Mouse (Mus musculus) heart, embryonic 14.5 days (tissue): Measurements from ENCODE around the gene Sned1. TPM values are rescaled to one million over a fixed set of nuclear protein-coding genes. Genes with fewer than 3 reads are reported as not detected.
"Not testable (repeated sequence)": the region's sequence is repeated elsewhere in the genome, so short reads cannot be mapped to it uniquely, and the experiment has no call there.

Source experiments
- ATAC-seq: fragments of 200-750 bp; cut with Nextera tagmentation; 2 replicates; pipeline ENCODE4 v1.8.0; 2017; ENCODE audit warnings: low read depth, moderate TSS enrichment; ENCODE audit not compliant: insufficient number of reproducible peaks, insufficient read depth, low FRiP score
- H3K27ac ChIP-seq, 2 experiments: fragments of 200-500 bp in 1 of 2; fragments of 300-500 bp in 1 of 2; sonication (generic) in 1 of 2; replicated peaks in 1 of 2; 2 replicates each; pipeline ENCODE4 v1.5.1; 2012 to 2014; ENCODE audit warnings: low read depth in 2 of 2, low read length in 2 of 2, control low read depth in 1 of 2, mild to moderate bottlenecking in 1 of 2, mixed read lengths in 1 of 2; ENCODE audit not compliant: control insufficient read depth in 1 of 2, insufficient read depth in 1 of 2
- H3K27me3 ChIP-seq: fragments of 300-500 bp; sonication (generic); 2 replicates; pipeline ENCODE4 v1.6.1; 2014; ENCODE audit warnings: mild to moderate bottlenecking, low read length, control low read depth; ENCODE audit not compliant: control insufficient read depth, insufficient read depth
- H3K36me3 ChIP-seq: fragments of 300-500 bp; sonication (generic); 2 replicates; pipeline ENCODE4 v1.6.1; 2014; ENCODE audit warnings: mild to moderate bottlenecking, control low read depth, low read length, mixed read lengths; ENCODE audit not compliant: control insufficient read depth, insufficient read depth
- H3K4me1 ChIP-seq, 2 experiments: fragments of 200-500 bp in 1 of 2; fragments of 300-500 bp in 1 of 2; sonication (generic) in 1 of 2; 2 replicates each; pipeline ENCODE4 v1.6.1; 2012 to 2014; ENCODE audit warnings: low read length in 2 of 2, control low read depth in 1 of 2, mixed read lengths in 1 of 2; ENCODE audit not compliant: control insufficient read depth in 2 of 2, insufficient read depth in 2 of 2
- H3K4me2 ChIP-seq: fragments of 300-500 bp; sonication (generic); 2 replicates; pipeline ENCODE4 v1.6.1; 2014; ENCODE audit warnings: mild to moderate bottlenecking, low read length
- H3K4me3 ChIP-seq, 2 experiments: fragments of 200-500 bp in 1 of 2; fragments of 300-500 bp in 1 of 2; sonication (generic) in 1 of 2; 2 replicates each; pipeline ENCODE4 v1.5.1; 2012 to 2014; ENCODE audit warnings: low read length in 2 of 2, mild to moderate bottlenecking in 2 of 2, control low read depth in 1 of 2, low read depth in 1 of 2, moderate library complexity in 1 of 2; ENCODE audit not compliant: control insufficient read depth in 1 of 2, insufficient read depth in 1 of 2
- H3K9ac ChIP-seq: fragments of 300-500 bp; sonication (generic); 2 replicates; pipeline ENCODE4 v1.6.1; 2014; ENCODE audit warnings: mild to moderate bottlenecking, low read length
- H3K9me3 ChIP-seq: fragments of 300-500 bp; sonication (generic); 2 replicates; pipeline ENCODE4 v1.6.1; 2016; ENCODE audit warnings: low read length, control low read depth; ENCODE audit not compliant: control insufficient read depth
- WGBS: fragments of 180-500 bp; shearing (Covaris S2); extraction: QIAGEN DNeasy Blood & Tissue Kit; methylation state at CpG from one replicate; pipeline ENCODE4 v1.1.7; 2014; 5-methylcytosine and 5-hydroxymethylcytosine counted together
- polyA plus RNA-seq: library from polyadenylated mRNA; unstranded; fragments of >200 nt; fragmentation: Nextera tagmentation; extraction: Ambion mirVana; gene quantifications from 2 replicates; pipeline ENCODE4 v1.2.1, GENCODE M21; 2014

The Sned1 gene
- polyA plus RNA-seq, 1 experiment from 2014 or later: 3.1 TPM

DNA sequence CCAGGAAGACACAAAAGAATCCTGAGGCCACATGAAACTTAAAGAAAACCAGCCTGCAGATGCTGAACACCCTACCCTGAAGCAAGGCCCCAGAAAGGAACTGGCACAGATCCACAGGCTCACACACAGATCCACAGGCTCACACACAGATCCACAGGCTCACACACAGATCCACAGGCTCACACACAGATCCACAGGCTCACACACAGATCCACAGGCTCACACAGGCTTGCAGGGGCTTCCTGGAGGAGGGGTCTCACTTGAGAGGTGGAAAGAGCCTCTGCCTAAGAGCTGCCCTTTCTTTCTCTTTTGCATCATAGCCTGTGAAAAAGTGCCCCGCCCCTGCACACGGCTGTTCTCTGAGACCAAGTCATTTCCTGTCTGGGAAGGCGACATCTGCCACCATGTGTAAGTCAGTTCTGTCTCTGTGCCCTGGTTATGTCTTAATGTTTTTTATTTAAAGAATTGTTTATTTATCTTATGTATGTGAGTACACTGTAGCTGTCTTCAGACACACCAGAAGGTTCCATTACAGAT is 54.1 kb downstream of the Sned1 start:
- H3K4me2 ChIP-seq: no peak overlapping the region
- no peak overlapping the region for H3K4me3 ChIP-seq
- H3K27ac ChIP-seq: no peak overlapping the region
- peaks cover 4% of the 10 kb centered on the region; the same call in 1 of the 2 replicates for H3K36me3 ChIP-seq
- no peak for ATAC-seq
- no peaks in the 10 kb centered on the region for H3K27me3 ChIP-seq
- no peak overlapping the region for H3K9ac ChIP-seq
- H3K9me3 ChIP-seq: no peaks in the 10 kb centered on the region
- no peaks in the 10 kb centered on the region for H3K4me1 ChIP-seq
- 44% methylated on average over 3 of the region's 3 CpGs for WGBS

- H3K4me2 ChIP-seq: no peak overlapping the region
- no peaks in the 10 kb centered on the region for H3K27me3 ChIP-seq
- peaks cover 8% of the 10 kb centered on the region for H3K36me3 ChIP-seq
- no peak overlapping the region for H3K4me3 ChIP-seq
- no peak overlapping the region for H3K9ac ChIP-seq
- no peak overlapping the region for H3K27ac ChIP-seq
- H3K9me3 ChIP-seq: no peaks in the 10 kb centered on the region
- 72% methylated on average over 4 of the region's 4 CpGs for WGBS
- H3K4me1 ChIP-seq: no peaks in the 10 kb centered on the region
- no peak for ATAC-seq
Measured at GRCm38 (mm10) chr1:93290956-93291355, 55.3 kb downstream of the Sned1 start.

- H3K27ac ChIP-seq: no peak overlapping the region
- 74% methylated on average over 1 of the region's 1 CpGs for WGBS
- peaks cover 14% of the 10 kb centered on the region for H3K36me3 ChIP-seq
- H3K4me3 ChIP-seq: no peak overlapping the region
- H3K27me3 ChIP-seq: no peaks in the 10 kb centered on the region
- no peak overlapping the region for H3K9ac ChIP-seq
- no peaks in the 10 kb centered on the region for H3K9me3 ChIP-seq
- no peaks in the 10 kb centered on the region for H3K4me1 ChIP-seq
- no peak overlapping the region for H3K4me2 ChIP-seq
- ATAC-seq: no peak
Measured at GRCm38 (mm10) chr1:93291591-93291990, 56.0 kb downstream of the Sned1 start.

- 69% methylated on average over 8 of the region's 8 CpGs for WGBS
- Histone ChIP-seq H3K4me2 (no peak overlapping the region), H3K4me1 (no peaks in the 10 kb centered on the region), H3K27ac (no peak overlapping the region), H3K27me3 (no peaks in the 10 kb centered on the region), H3K9me3 (no peaks in the 10 kb centered on the region), H3K36me3 (peaks cover 18% of the 10 kb centered on the region), H3K9ac (no peak overlapping the region), H3K4me3 (no peak overlapping the region)
- no peak for ATAC-seq
Measured at GRCm38 (mm10) chr1:93292006-93292405, 56.4 kb downstream of the Sned1 start.

DNA sequence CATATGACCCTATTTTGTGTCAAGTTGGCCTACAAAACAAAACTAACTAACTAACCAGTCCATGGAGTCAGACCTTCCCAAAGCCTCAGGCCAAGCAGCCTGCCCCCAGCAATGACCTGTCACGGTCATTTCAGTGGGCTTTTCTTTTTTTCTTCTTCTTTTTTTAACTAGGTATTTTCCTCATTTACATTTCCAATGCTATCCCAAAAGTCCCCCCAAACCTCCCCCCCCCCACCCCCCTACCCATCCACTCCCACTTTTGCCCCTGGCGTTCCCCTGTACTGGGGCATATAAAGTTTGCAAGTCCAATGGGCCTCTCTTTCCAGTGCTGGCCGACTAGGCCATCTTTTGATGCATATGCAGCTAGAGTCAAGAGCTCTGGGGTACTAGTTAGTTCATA is 58.9 kb downstream of the Sned1 start:
- 82% methylated on average over 3 of the region's 3 CpGs for WGBS
- H3K4me2 ChIP-seq, H3K9ac ChIP-seq, ATAC-seq, H3K4me1 ChIP-seq, H3K27me3 ChIP-seq, H3K4me3 ChIP-seq, H3K27ac ChIP-seq, H3K9me3 ChIP-seq: not testable (repeated sequence)
- H3K36me3 ChIP-seq: peaks cover 38% of the 10 kb centered on the region

DNA sequence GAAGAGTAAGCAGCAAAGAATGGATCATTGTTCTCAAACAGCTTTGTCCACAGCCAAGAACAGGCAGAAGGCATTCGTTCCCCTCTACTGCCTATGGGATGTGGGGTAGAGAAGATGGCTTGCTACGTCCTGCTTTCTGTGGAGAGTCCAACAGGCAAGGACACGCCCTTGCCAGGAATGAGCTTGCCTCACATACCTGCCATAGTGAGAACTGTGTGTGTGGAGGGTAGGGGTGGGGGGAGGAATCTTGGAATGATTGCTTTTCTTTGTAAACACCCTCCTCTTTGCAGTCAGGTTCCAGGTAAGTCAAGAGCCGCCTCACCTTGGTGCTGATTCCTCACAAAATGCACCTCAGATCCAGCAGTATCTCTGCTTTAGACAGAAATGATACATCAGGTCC is 64.2 kb downstream of the Sned1 start:
- no peaks in the 10 kb centered on the region for H3K27me3 ChIP-seq
- H3K4me3 ChIP-seq: no peak overlapping the region
- H3K36me3 ChIP-seq: peaks cover 85% of the 10 kb centered on the region
- no peak overlapping the region for H3K27ac ChIP-seq
- no peak overlapping the region for H3K9ac ChIP-seq
- peaks cover 0 to 2% of the 10 kb centered on the region in 2 experiments; a peak in 1 of 4 replicates for H3K4me1 ChIP-seq
- WGBS: 82% methylated on average over 4 of the region's 4 CpGs
- H3K4me2 ChIP-seq: no peak overlapping the region
- H3K9me3 ChIP-seq: no peaks in the 10 kb centered on the region
- ATAC-seq: no peak

- Histone ChIP-seq H3K4me2 (no peak overlapping the region), H3K4me3 (no peak overlapping the region), H3K27ac (no peak overlapping the region), H3K27me3 (no peaks in the 10 kb centered on the region), H3K9ac (no peak overlapping the region), H3K36me3 (peaks cover 85% of the 10 kb centered on the region), H3K4me1 (peaks cover 0 to 7% of the 10 kb centered on the region in 2 experiments; a peak in 1 of 4 replicates), H3K9me3 (no peaks in the 10 kb centered on the region)
- no peak for ATAC-seq
- 74% methylated on average over 3 of the region's 3 CpGs for WGBS
Measured at GRCm38 (mm10) chr1:93300578-93300977, 64.9 kb downstream of the Sned1 start.
